Mouse (Mus musculus) WW6 (cell line): ENCODE results near the gene Flt4.
"Not testable (repeated sequence)": the region's sequence is repeated elsewhere in the genome, so short reads cannot be mapped to it uniquely, and the experiment has no call there.

Source experiments
- DNase-seq: peaks from one replicate; pipeline ENCODE4 v3.0.0-alpha.2; 2013; ENCODE audit warnings: low read depth, low spot score

The Flt4 gene

GRCm38 (mm10) chr11:49608938-49609867 is at the start of gene Flt4:
TSS of gene Flt4 (plus strand) at chr11:49609263.
- not testable (repeated sequence) for DNase-seq

- DNase-seq: peak; percentile 26
Measured at GRCm38 (mm10) chr11:49575054-49575453, 34.0 kb upstream of the Flt4 start.

- DNase-seq: not testable (repeated sequence)
Measured at GRCm38 (mm10) chr11:49580452-49580851, 28.6 kb upstream of the Flt4 start.

GRCm38 (mm10) chr11:49590213-49590612 is 18.9 kb upstream of the Flt4 start:
- no peak for DNase-seq

GRCm38 (mm10) chr11:49597149-49597548 is 11.9 kb upstream of the Flt4 start:
- not testable (repeated sequence) for DNase-seq

- not testable (repeated sequence) for DNase-seq
Measured at GRCm38 (mm10) chr11:49608306-49608705, 757 bp upstream of the Flt4 start.

- DNase-seq: not testable (repeated sequence)
Measured at GRCm38 (mm10) chr11:49609868-49610824, 1.1 kb downstream of the Flt4 start.

- not testable (repeated sequence) for DNase-seq
Measured at GRCm38 (mm10) chr11:49611349-49611748, 2.3 kb downstream of the Flt4 start.

GRCm38 (mm10) chr11:49612154-49612553 is 3.1 kb downstream of the Flt4 start:
- no peak for DNase-seq

GRCm38 (mm10) chr11:49613349-49613748 is 4.3 kb downstream of the Flt4 start:
- DNase-seq: no peak

- no peak for DNase-seq
Measured at GRCm38 (mm10) chr11:49615856-49616725, 7.0 kb downstream of the Flt4 start.

GRCm38 (mm10) chr11:49618476-49618875 is 9.4 kb downstream of the Flt4 start:
- no peak for DNase-seq

- DNase-seq: no peak
Measured at GRCm38 (mm10) chr11:49621953-49622352, 12.9 kb downstream of the Flt4 start.

GRCm38 (mm10) chr11:49624156-49624555 is 15.1 kb downstream of the Flt4 start:
- DNase-seq: no peak

GRCm38 (mm10) chr11:49625863-49626262 is 16.8 kb downstream of the Flt4 start:
- no peak for DNase-seq

GRCm38 (mm10) chr11:49626748-49627147 is 17.7 kb downstream of the Flt4 start:
- DNase-seq: no peak

- DNase-seq: no peak
Measured at GRCm38 (mm10) chr11:49631154-49631553, 22.1 kb downstream of the Flt4 start.

- no peak for DNase-seq
Measured at GRCm38 (mm10) chr11:49632256-49632655, 23.2 kb downstream of the Flt4 start.

GRCm38 (mm10) chr11:49634101-49634500 is 25.0 kb downstream of the Flt4 start:
- DNase-seq: no peak

GRCm38 (mm10) chr11:49635671-49636070 is 26.6 kb downstream of the Flt4 start:
- DNase-seq: no peak

- DNase-seq: peak; percentile 71
Measured at GRCm38 (mm10) chr11:49636449-49636848, 27.4 kb downstream of the Flt4 start.
